Mouse (Mus musculus) myocyte (in vitro differentiated cells): ENCODE measurements at regions not wholly inside any gene's neighbourhood (a gene's known extent, or its start where the extent isn't known, plus 50 kb on each side); places are given as distances from the start of the nearest gene placed in this dataset.

ENCODE experiments used
- H3K27me3 ChIP-seq: one replicate; pipeline ENCODE4 v1.6.1; 2011; ENCODE audit not compliant: control insufficient read depth, insufficient read depth, insufficient read length
- H3K36me3 ChIP-seq: one replicate; pipeline ENCODE4 v1.6.1; 2011; ENCODE audit not compliant: control insufficient read depth, insufficient read depth
- H3K4me2 ChIP-seq: one replicate; pipeline ENCODE4 v1.6.1; 2011; ENCODE audit warnings: low read depth, control low read depth
- H3K4me3 ChIP-seq: one replicate; pipeline ENCODE4 v1.5.1; 2011; ENCODE audit warnings: mild to moderate bottlenecking, control low read depth, moderate library complexity
- H3K79me2 ChIP-seq: one replicate; pipeline ENCODE4 v1.6.1; 2011; ENCODE audit not compliant: control insufficient read depth, insufficient read depth
- H3ac ChIP-seq: one replicate; pipeline ENCODE4 v1.6.1; 2011; ENCODE audit not compliant: control insufficient read depth, insufficient read length
- CEBPB ChIP-seq: IDR thresholded peaks from 2 replicates; pipeline ENCODE4 v1.6.1; 2011; ENCODE audit warnings: mild to moderate bottlenecking, moderate library complexity; ENCODE audit not compliant: poor library complexity, insufficient read depth, severe bottlenecking
- E2F4 ChIP-seq: IDR thresholded peaks from one replicate; pipeline ENCODE4 v1.6.1; 2011; ENCODE audit warnings: mild to moderate bottlenecking, control low read depth, moderate library complexity; ENCODE audit not compliant: insufficient read depth
- MAX ChIP-seq: IDR thresholded peaks from one replicate; pipeline ENCODE4 v1.6.1; 2011; ENCODE audit warnings: low read depth, mild to moderate bottlenecking, control low read depth
- MYOD1 ChIP-seq, 3 experiments: IDR thresholded peaks; one replicate each; pipeline ENCODE4 v1.6.1; 2011; ENCODE audit warnings: control low read depth in 2 of 3, low read depth in 2 of 3, mild to moderate bottlenecking in 2 of 3, moderate library complexity in 1 of 3; ENCODE audit not compliant: insufficient read length in 2 of 3, control insufficient read depth in 1 of 3
- MYOG ChIP-seq, 3 experiments: IDR thresholded peaks; one replicate each; pipeline ENCODE4 v1.6.1; 2011; ENCODE audit warnings: control low read depth in 2 of 3, low read depth in 2 of 3, mild to moderate bottlenecking in 2 of 3; ENCODE audit not compliant: insufficient read length in 2 of 3, control insufficient read depth in 1 of 3, insufficient read depth in 1 of 3
- POLR2A ChIP-seq: IDR thresholded peaks from one replicate; pipeline ENCODE4 v1.6.1; 2011; ENCODE audit warnings: low read depth, mild to moderate bottlenecking, control low read depth, moderate library complexity; ENCODE audit not compliant: insufficient read length
- POLR2AphosphoS2 ChIP-seq: IDR thresholded peaks from one replicate; pipeline ENCODE4 v1.6.1; 2011; ENCODE audit warnings: low read depth, control low read depth; ENCODE audit not compliant: insufficient read length
- REST ChIP-seq: IDR thresholded peaks from one replicate; pipeline ENCODE4 v1.6.1; 2011; ENCODE audit warnings: mild to moderate bottlenecking, control low read depth, moderate library complexity; ENCODE audit not compliant: insufficient read depth, insufficient read length
- SRF ChIP-seq: IDR thresholded peaks from one replicate; pipeline ENCODE4 v1.6.1; 2011; ENCODE audit warnings: low read depth; ENCODE audit not compliant: control insufficient read depth, insufficient read length
- TCF12 ChIP-seq: IDR thresholded peaks from one replicate; pipeline ENCODE4 v1.6.1; 2011; ENCODE audit warnings: mild to moderate bottlenecking, control low read depth; ENCODE audit not compliant: poor library complexity, insufficient read depth, severe bottlenecking
- TCF3 ChIP-seq: IDR thresholded peaks from one replicate; pipeline ENCODE4 v1.6.1; 2011; ENCODE audit warnings: low read depth, control low read depth; ENCODE audit not compliant: insufficient read length
- USF1 ChIP-seq: IDR thresholded peaks from one replicate; pipeline ENCODE4 v1.6.1; 2011; ENCODE audit warnings: low read depth, mild to moderate bottlenecking, control low read depth, moderate library complexity

GRCm38 (mm10) chr14:48334106-48334809, 111.7 kb upstream of the Tmem260 start:
- Histone ChIP-seq H3K36me3 (no peaks in the 10 kb centered on the region), H3K27me3 (no peaks in the 10 kb centered on the region)

DNA sequence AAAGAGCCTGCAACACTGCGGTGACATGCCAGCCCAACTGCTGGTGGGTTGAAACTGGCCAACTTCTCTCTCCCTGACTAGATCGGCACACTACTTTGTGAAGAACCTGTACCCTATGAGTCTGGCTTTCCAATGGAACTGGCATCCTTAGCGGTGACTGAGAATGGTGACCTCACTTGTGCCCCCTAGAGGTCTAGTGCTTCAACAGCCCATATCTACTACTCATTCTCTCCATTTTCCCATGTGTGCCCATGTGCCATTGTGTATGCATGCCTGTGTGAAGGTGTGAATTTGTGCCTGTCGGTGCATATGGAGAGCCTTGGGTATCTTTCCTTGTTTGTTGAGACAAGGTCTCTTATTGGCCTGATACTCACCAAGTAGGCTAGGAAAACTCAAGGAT, 106.5 kb upstream of the Tmem260 start:
- H3K36me3 ChIP-seq: no peaks in the 10 kb centered on the region
- no peaks in the 10 kb centered on the region for H3K27me3 ChIP-seq
- TF ChIP-seq TCF12: no peak
- TF ChIP-seq MYOG (IDR thresholded peaks at IDR 0.05; ENCODE audit: control insufficient read depth in 1 of 3, insufficient read depth in 1 of 3, insufficient read length in 2 of 3, low read depth in 2 of 3): no peak
- no peak for TF ChIP-seq REST
- TF ChIP-seq POLR2AphosphoS2: no peak
- TF ChIP-seq SRF: no peak
- no peak for TF ChIP-seq CEBPB
- TF ChIP-seq MAX: no peak
- TF ChIP-seq TCF3: no peak
- TF ChIP-seq E2F4: no peak
- TF ChIP-seq MYOD1 (IDR thresholded peaks at IDR 0.05; ENCODE audit: control insufficient read depth in 1 of 3, insufficient read length in 2 of 3, low read depth in 2 of 3): no peak
- no peak for TF ChIP-seq POLR2A
- no peak for TF ChIP-seq USF1
- no peak overlapping the region for H3K4me2 ChIP-seq
- no peak overlapping the region for H3ac ChIP-seq
- no peak overlapping the region for H3K4me3 ChIP-seq
- no peaks in the 10 kb centered on the region for H3K79me2 ChIP-seq

More at GRCm38 (mm10) chr14:48334106-48334809, 111.7 kb upstream of the Tmem260 start:
- Histone ChIP-seq H3K4me3 (no peak overlapping the region), H3ac (no peak overlapping the region), H3K4me2 (no peak overlapping the region), H3K79me2 (no peaks in the 10 kb centered on the region)
- TF ChIP-seq SRF (no peak), POLR2A (no peak), TCF12 (no peak), E2F4 (no peak), REST (no peak), MYOG (IDR thresholded peaks at IDR 0.05; ENCODE audit: control insufficient read depth in 1 of 3, insufficient read depth in 1 of 3, insufficient read length in 2 of 3, low read depth in 2 of 3) (no peak), CEBPB (no peak), MAX (no peak), POLR2AphosphoS2 (no peak), USF1 (no peak)

GRCm38 (mm10) chr14:48342944-48343343, 103.0 kb upstream of the Tmem260 start:
- no peak overlapping the region for H3ac ChIP-seq
- no peaks in the 10 kb centered on the region for H3K79me2 ChIP-seq
- H3K4me3 ChIP-seq: no peak overlapping the region
- TF ChIP-seq TCF12 (no peak), MYOD1 (IDR thresholded peaks at IDR 0.05; ENCODE audit: control insufficient read depth in 1 of 3, insufficient read length in 2 of 3, low read depth in 2 of 3) (peak in 1 of 3 experiments; percentile 13), USF1 (no peak), CEBPB (no peak)
- H3K27me3 ChIP-seq: no peaks in the 10 kb centered on the region
- H3K36me3 ChIP-seq: no peaks in the 10 kb centered on the region
- no peak overlapping the region for H3K4me2 ChIP-seq

DNA sequence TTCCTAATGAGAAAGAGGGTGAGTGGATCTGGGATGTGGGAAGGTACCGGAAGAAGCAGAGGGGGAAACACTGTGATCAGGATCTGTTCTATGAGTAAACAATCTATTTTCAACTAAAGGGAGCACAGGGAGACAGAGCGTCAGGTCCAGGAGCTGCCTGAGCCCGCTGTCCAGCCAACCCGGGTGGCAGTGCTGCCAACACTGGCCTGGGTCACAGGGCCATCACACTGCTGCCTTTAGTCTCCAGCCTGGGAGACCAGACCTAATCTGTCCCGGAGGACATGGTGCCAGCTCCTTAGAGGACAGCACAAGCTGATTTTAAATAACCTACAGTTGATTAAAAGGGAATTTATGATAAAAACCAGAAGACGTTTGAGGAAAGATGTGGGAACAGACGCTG, 100.0 kb upstream of the Tmem260 start:
- no peak overlapping the region for H3ac ChIP-seq
- no peaks in the 10 kb centered on the region for H3K36me3 ChIP-seq
- no peaks in the 10 kb centered on the region for H3K79me2 ChIP-seq
- H3K4me2 ChIP-seq: no peak overlapping the region
- H3K27me3 ChIP-seq: no peaks in the 10 kb centered on the region
- TF ChIP-seq MYOG (IDR thresholded peaks at IDR 0.05; ENCODE audit: control insufficient read depth in 1 of 3, insufficient read depth in 1 of 3, insufficient read length in 2 of 3, low read depth in 2 of 3) (no peak), TCF12 (no peak), TCF3 (no peak), E2F4 (no peak), REST (no peak), MAX (no peak), POLR2AphosphoS2 (no peak), POLR2A (no peak), USF1 (no peak), MYOD1 (IDR thresholded peaks at IDR 0.05; ENCODE audit: control insufficient read depth in 1 of 3, insufficient read length in 2 of 3, low read depth in 2 of 3) (no peak), CEBPB (no peak), SRF (no peak)
- H3K4me3 ChIP-seq: no peak overlapping the region

- H3ac ChIP-seq: no peak overlapping the region
- no peaks in the 10 kb centered on the region for H3K27me3 ChIP-seq
- no peak overlapping the region for H3K4me3 ChIP-seq
- H3K4me2 ChIP-seq: no peak overlapping the region
- H3K79me2 ChIP-seq: no peaks in the 10 kb centered on the region
- no peak for TF ChIP-seq TCF12
- no peak for TF ChIP-seq SRF
- TF ChIP-seq POLR2AphosphoS2: no peak
- TF ChIP-seq E2F4: no peak
- TF ChIP-seq CEBPB: no peak
- no peak for TF ChIP-seq MYOD1 (IDR thresholded peaks at IDR 0.05; ENCODE audit: control insufficient read depth in 1 of 3, insufficient read length in 2 of 3, low read depth in 2 of 3)
- TF ChIP-seq MAX: no peak
- TF ChIP-seq REST: no peak
- TF ChIP-seq POLR2A: no peak
- TF ChIP-seq TCF3: no peak
- no peak for TF ChIP-seq MYOG (IDR thresholded peaks at IDR 0.05; ENCODE audit: control insufficient read depth in 1 of 3, insufficient read depth in 1 of 3, insufficient read length in 2 of 3, low read depth in 2 of 3)
- TF ChIP-seq USF1: no peak
- H3K36me3 ChIP-seq: no peaks in the 10 kb centered on the region
Observed at GRCm38 (mm10) chr14:48349392-48350044, 96.4 kb upstream of the Tmem260 start.
